Mouse (Mus musculus) embryo, embryonic 9.5 days (tissue): ENCODE results near the gene Abcc4.
"Not testable (repeated sequence)": the region's sequence is repeated elsewhere in the genome, so short reads cannot be mapped to it uniquely, and the experiment has no call there.

Experiments
- DNase-seq: peaks from one replicate; pipeline ENCODE4 v3.0.0-alpha.2; 2017; ENCODE audit errors: extremely low spot score

The Abcc4 gene

DNA sequence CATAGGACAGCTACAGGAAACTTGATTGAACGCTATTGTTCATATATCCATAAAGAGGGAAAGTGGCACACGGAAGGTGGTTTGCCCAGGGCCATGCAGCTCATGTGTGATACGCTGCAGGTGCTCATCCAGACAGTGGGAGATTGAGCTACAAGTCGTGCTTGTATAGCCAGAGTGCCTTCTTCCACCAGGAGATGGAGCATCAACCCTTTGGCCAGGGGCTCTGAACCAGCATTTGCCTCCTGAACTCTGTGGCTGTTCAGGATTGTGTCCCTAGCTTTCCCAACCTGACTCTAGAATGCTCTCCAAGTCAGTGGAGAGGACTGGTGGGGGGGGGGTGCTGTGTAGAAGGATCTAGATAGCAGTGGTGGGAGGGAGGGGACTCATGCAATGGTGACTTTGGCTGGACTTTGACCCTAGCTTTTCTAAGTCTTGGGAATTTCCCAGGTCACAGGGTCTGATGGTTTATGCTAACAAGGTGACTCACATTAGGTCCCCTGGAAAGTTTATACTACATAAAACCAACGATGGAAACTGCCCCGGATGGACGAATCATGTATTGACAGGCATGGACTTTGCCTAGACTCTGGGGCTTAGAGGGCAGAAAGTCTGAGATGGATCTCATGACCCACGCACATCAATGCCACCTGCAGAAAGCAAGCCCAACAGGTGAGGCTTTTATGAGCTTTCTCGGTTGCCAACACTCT, 27.6 kb downstream of the Abcc4 start:
- no peak for DNase-seq

DNA sequence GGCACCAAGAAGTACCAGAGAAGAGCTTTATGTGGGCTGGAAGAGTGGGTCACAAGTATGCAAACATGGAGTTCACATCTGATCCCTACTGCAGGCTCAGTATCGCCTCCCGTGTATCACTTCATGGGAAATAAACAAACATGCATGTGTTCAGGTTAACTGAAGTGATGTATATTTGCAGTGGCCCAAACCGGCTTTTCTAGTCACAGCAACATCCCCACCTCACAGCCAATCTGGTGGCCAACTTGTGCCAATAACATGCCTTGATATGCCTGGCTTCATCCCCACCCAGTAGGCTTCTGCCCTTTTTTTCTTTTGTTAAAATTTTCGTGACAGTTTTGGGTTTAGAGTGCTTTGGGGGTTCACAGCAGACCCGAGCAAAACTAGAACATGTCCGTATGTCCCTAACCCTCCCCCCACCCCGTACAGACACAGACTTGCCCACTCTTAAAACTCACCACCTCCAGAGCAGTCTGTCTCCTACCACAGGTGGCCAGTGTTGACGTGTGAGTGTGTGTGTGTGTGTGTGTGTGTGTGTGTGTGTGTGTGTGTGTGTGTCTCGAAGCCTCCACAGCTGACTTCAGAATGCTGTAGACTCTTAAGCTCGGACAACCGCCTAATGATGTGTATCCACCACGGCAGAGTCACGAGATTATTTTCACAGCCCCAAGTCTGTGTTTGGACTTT, 29.6 kb downstream of the Abcc4 start:
- DNase-seq: no peak

DNA sequence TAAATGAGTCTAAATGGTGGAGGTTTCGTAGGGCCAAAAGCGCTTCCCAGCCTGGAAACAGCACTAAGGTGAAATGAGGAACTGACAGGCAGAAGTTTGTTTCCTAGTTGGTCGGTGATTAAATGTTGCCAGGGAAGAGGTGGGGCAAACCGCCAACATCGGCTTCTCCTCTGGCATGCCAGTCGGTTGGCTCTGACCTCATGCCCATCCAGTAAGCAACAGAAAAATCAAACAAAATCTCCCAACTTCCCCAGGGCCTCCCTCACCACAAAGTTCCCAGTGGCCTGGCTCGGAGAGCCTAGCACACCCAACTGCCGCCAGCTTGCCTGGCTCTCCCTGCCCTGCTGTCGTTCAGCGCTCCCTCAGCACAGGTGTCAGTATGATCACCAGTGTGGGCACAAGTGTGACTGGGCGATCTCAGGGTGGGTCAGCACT, 31.3 kb downstream of the Abcc4 start:
- DNase-seq: no peak

DNA sequence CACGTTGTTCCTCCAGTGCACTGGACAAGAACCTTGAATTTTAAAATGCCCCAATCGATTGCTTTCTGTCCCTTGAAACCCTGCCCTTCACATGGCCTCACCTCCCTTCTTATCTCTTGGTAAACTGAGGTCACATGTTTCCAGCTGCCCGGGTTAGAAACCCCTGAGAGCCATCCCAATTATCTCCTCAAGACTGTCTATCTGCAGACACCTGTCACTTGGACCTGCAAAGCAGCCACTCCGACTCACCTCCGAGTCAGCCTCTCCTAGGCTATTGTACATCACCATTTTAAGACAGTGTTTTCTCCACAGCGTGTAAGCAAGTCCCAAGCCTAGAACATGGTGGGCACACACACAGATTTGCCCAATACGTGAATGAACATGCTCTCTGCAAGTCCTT, 31.8 kb downstream of the Abcc4 start:
- no peak for DNase-seq

- DNase-seq: no peak
Observed at GRCm38 (mm10) chr14:118673501-118673900, 32.5 kb downstream of the Abcc4 start.

DNA sequence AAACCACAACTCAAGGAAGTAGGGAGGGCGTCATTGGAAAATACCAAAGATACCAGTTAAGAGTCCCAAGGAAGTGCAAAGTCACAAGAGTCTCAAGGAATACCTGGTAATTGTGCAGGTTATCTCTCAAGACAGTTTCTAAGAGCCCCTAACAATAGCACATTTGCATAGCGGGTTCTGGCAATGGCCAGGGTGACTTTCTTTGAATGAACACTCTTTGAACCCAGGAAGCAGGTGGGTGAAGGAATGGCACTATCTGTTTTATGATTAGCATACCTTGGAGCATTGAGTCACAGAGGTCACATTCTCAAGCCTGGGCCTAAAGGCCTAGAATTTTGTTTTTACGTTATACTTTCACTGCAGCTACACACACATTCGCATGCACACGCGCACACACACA, 33.1 kb downstream of the Abcc4 start:
- DNase-seq: not testable (repeated sequence)

DNA sequence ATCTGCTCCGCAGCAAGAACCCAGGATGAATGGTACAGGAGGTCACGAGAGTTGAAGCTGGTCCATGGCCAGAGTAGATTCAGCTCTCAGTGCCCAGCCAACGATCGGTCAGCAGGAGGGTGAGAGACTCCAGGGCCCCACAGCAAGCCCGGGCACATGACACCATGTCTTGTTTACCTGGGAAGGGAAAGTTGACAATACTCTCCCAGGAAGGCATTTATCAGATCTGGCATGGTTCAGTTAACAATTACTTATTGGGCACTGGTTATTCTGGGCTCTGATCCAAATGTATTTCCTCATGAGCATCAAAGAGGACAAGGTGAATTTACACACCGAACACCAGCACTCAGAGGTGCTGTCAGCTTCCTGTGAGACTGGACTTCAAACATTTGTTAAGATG, 38.5 kb downstream of the Abcc4 start:
- DNase-seq: no peak

- no peak for DNase-seq
Observed at GRCm38 (mm10) chr14:118664661-118665060, 41.4 kb downstream of the Abcc4 start.

GRCm38 (mm10) chr14:118662625-118663276, 43.3 kb downstream of the Abcc4 start:
- no peak for DNase-seq

DNA sequence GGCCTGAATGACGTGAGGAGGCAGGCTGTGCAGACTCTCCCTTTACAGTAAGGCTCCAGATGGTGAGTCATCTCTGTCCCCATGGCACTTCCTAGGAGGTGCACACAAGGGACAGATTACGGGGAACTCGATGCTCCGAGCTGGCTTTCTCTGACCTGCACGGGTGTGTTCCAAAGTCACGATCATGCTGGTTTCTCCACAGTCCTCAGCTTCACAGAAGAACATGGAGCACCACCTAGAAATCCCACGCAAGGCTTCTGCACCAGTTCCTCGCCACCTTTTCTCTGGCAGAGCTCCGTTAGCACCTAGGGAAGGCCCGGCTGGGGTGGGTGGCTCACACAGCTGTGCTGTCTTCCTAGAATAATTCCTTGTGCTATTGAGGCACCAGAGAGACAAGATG, 43.9 kb downstream of the Abcc4 start:
- no peak for DNase-seq

DNA sequence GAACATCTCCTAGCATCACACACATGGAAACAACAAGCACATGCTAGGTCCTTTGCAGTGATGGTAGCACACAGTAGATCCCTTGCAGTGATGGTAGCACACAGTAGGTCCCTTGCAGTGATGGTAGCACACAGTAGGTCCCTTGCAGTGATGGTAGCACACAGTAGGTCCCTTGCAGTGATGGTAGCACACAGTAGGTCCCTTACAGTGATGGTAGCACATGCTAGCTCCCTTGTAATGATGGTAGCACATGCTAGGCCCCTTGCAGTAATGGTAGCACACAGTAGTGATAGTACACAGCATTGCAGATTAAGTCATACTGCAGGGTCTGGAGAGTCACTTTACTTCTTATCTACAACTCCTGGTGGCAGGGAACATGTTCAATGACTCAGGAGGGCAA, 46.8 kb downstream of the Abcc4 start:
- no peak for DNase-seq

- DNase-seq: no peak
Observed at GRCm38 (mm10) chr14:118658328-118658692, 47.7 kb downstream of the Abcc4 start.

DNA sequence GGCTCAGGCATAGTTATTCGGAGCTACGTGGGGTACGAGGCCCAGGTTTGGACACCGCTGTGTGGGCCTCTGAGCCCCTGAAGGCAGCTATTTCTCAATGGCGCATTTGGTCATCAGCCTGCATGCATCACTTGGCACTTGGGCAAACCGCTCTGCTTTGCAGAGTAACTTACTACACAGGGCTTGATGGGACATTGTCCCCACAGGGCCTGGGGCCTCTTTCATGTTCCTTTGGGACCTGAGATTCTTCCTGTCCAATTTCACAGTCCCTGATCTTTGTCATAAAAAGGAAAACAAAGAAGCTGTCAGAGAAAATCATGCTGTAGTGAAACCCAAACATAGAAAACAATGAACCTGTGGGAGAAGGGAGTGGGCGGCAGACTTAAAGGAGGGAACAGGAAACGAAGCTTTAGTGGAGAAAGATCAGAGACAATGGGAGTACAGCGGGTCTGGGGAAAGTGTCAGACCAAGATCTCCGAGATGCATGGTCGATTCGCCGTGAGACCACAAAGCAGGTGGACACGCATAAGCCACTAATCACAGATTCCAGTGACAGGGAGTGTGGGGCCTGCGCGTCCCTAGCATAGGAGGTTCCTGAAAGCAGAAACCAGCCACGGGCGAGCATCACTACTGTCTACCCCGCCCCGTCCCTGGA, 48.2 kb downstream of the Abcc4 start:
- DNase-seq: no peak

DNA sequence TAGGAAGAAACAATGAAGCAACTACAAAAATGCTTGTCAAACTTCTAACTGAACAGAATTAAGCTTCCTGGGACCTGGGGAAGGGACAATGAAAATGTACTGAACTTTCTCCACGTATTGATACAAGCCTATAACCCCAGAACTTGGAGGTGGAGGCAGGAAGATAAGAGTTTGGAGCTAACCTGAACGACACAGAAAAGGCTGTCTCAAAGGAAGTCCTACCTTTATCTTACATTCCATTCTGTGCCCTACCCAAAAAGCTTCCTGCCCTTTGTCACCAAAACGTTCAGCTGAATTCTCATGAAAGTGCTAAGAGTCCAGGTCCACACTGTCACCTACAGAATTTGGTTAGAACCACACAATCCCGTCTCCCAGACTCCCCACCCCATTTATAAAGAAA, 48.8 kb downstream of the Abcc4 start:
- DNase-seq: no peak

- DNase-seq: no peak
Observed at GRCm38 (mm10) chr14:118656036-118656435, 50.0 kb downstream of the Abcc4 start.

DNA sequence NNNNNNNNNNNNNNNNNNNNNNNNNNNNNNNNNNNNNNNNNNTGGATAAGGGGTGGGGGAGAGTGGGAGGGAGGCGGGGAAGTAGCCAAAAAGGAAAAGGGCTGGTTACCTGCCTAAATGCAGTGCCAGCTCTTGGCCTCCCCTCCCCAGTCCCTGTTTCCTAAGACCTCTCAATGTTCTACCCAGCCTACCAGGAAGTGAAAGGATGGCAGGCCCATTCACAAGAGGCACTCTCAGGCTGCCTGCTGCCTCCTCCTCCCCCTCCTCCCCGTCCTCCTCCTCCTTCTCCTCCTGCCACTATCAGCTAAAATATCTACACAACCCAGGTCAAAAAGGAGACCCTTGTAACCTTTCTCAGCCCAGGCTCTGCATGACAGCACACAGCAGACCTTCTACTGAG, 51.1 kb downstream of the Abcc4 start:
- no peak for DNase-seq

GRCm38 (mm10) chr14:118651704-118652439, 54.1 kb downstream of the Abcc4 start:
- no peak for DNase-seq

GRCm38 (mm10) chr14:118649895-118650256, 56.1 kb downstream of the Abcc4 start:
- no peak for DNase-seq

DNA sequence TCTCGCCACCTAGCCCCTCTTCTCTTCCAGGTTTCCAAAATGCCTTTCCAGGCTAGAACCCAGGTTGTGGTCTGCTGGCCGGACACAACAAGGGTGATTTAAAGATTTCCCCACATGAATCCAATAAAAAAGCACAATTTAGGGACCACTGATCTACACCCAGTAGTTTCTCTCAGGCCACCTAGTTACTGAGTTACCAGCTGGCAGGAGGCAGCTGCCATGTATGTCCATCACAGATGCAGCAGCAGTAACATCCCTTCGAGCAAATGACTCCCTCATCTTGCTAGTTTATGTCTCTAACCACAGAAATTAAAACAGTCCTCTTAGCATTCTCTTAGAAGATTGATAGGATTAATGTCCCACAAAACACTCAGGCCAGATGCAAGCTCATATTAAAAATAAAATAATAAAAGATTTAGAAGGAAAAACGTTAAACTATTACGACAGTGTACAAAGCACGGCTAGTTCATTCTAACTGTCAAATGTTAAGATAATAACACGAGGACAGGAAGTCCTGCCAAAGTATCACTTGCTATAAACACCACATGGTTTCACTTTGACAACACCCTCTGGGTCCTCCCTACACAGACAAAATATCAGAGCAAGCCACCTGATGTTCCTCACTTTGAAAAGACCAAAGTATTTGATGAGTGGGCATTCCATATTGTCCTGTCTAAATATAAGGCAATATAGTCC, 56.7 kb downstream of the Abcc4 start:
- DNase-seq: no peak

DNA sequence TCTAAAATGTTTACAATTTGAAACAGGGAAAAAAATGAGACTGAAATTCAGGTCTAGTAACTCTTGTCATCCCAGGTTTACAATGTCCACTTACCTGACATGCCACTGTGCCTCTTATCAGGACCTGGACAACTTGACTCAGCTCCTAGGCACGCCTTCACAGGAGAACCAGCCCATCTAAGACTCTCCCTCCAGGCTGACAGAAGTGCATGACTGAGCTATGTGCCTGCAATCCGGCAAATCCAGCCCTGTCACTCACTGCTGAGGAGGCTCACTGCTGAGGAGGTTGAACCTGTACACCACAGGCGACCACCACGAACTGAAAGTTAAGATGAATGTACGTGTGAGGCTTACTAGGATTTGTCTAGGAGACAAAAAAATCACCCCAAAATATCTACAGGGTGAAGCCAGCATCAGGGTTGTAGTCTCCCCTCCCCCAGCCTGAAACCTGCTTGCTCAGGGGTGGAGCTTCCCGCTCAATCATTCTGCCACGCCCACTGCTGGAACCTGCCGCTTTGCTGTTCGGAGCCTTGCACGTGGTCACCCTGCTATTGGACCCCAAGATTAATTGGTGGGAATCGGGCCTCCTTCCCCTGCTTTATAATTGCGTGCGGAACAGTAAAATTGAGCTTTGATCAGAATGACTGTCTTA, 63.0 kb downstream of the Abcc4 start:
- not testable (repeated sequence) for DNase-seq

DNA sequence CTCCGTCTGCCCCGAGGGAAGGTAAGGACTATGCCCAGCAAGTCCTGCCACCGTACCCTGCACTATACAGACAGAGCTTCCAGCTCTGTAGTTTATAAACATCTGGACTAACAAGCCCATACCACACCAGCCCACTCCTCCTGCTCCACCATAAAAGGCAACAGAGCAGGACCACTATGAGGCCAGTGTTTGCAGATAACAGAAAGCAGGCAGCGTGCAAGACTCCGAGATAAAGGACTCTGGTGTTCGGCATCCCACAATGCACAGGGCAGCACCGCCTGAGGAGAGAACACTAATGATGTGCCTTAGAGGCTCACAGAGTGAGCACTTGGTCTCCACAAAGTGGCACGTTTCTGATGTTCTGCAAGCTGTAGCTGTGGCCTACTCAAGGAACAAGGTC, 63.9 kb downstream of the Abcc4 start:
- DNase-seq: no peak
